Mouse (Mus musculus) kidney, postnatal 0 days (tissue): ENCODE results near the gene Ikzf1. TPM values are rescaled to one million over a fixed set of nuclear protein-coding genes. Genes with fewer than 3 reads are reported as not detected.

Experiments used
- ATAC-seq: fragments of 200-750 bp; cut with Nextera tagmentation; replicated peaks from 2 replicates; pipeline ENCODE4 v1.8.0; 2017; ENCODE audit warnings: low read depth, moderate number of reproducible peaks, moderate TSS enrichment, moderate library complexity; ENCODE audit not compliant: low FRiP score
- DNase-seq: peaks from one replicate; pipeline ENCODE4 v3.0.0-alpha.2; 2016; ENCODE audit warnings: low spot score
- H3K27ac ChIP-seq: fragments of 300-500 bp; sonication (generic); 2 replicates; pipeline ENCODE4 v1.5.1; 2014; ENCODE audit warnings: mild to moderate bottlenecking
- H3K27me3 ChIP-seq: fragments of 300-500 bp; sonication (generic); 2 replicates; pipeline ENCODE4 v1.6.1; 2014; ENCODE audit warnings: low read length, mixed read lengths; ENCODE audit not compliant: insufficient read depth
- H3K36me3 ChIP-seq: fragments of 300-500 bp; sonication (generic); 2 replicates; pipeline ENCODE4 v1.6.1; 2014; ENCODE audit warnings: low read length, mixed read lengths; ENCODE audit not compliant: insufficient read depth
- H3K4me1 ChIP-seq: fragments of 300-500 bp; sonication (generic); replicated peaks from 2 replicates; pipeline ENCODE4 v1.6.1; 2014; ENCODE audit warnings: antibody characterized with exemption, low read length, mixed read lengths; ENCODE audit not compliant: insufficient read depth
- H3K4me2 ChIP-seq: fragments of 300-500 bp; sonication (generic); 2 replicates; pipeline ENCODE4 v1.6.1; 2014; ENCODE audit warnings: mild to moderate bottlenecking, low read length, moderate library complexity, mixed read lengths
- H3K4me3 ChIP-seq: fragments of 300-500 bp; sonication (generic); replicated peaks from 2 replicates; pipeline ENCODE4 v1.5.1; 2014; ENCODE audit warnings: low read depth, low read length
- H3K9ac ChIP-seq: fragments of 300-500 bp; sonication (generic); 2 replicates; pipeline ENCODE4 v1.6.1; 2014; ENCODE audit warnings: low read depth, low read length
- H3K9me3 ChIP-seq: fragments of 300-500 bp; sonication (generic); replicated peaks from 2 replicates; pipeline ENCODE4 v1.6.1; 2016; ENCODE audit warnings: low read length, inconsistent platforms, mixed read lengths
- CTCF ChIP-seq: IDR thresholded peaks from 2 replicates; pipeline ENCODE4 v1.5.1; 2016; ENCODE audit warnings: antibody characterized with exemption, low read depth, mild to moderate bottlenecking, moderate library complexity
- WGBS: fragments of 180-500 bp; shearing (Covaris S2); extraction: QIAGEN DNeasy Blood & Tissue Kit; methylation state at CpG from one replicate; pipeline ENCODE4 v1.1.7; 2014; 5-methylcytosine and 5-hydroxymethylcytosine counted together
- polyA plus RNA-seq: library from polyadenylated mRNA; unstranded; fragments of >200 nt; fragmentation: Nextera tagmentation; extraction: Ambion mirVana; gene quantifications from 2 replicates; pipeline ENCODE4 v1.2.1, GENCODE M21; 2015

The Ikzf1 gene
- polyA plus RNA-seq, 1 experiment from 2014 or later = 0.63 TPM

DNA sequence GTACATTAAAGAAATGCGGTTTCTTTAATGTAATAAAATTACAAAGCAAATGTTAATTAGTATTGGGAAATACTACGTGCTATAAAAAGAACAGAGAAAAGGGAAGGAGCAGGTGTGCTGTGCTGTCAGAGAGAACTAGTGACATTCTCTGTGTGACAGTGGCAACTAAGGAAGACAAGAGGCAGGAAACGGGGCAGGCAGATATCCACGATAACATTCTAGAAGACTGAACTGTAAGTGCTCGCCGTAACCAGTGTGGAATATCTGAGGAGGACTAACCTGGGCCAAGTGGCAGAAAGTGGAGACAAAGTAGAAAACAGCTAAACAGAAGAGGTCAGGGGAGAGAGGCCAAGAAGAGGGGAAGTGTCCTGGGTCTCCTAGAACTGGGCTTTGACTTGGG is 5.8 kb upstream of the Ikzf1 start:
- Histone ChIP-seq H3K4me2 (no peak overlapping the region), H3K9me3 (no peaks in the 10 kb centered on the region), H3K9ac (no peak overlapping the region), H3K36me3 (no peaks in the 10 kb centered on the region), H3K27me3 (no peaks in the 10 kb centered on the region), H3K4me1 (no peaks in the 10 kb centered on the region), H3K4me3 (no peak overlapping the region), H3K27ac (no peak overlapping the region)
- TF ChIP-seq CTCF = no peak
- ATAC-seq (no peak), DNase-seq (no peak)
- 71% methylated on average over 6 of the region's 6 CpGs for WGBS

GRCm38 (mm10) chr11:11684056-11684929 is 510 bp upstream of the Ikzf1 start:
- Histone ChIP-seq H3K27ac (no peak overlapping the region), H3K4me2 (no peak overlapping the region), H3K4me3 (no peak overlapping the region), H3K27me3 (peaks cover 26% of the 10 kb centered on the region), H3K36me3 (no peaks in the 10 kb centered on the region), H3K9ac (no peak overlapping the region), H3K9me3 (no peaks in the 10 kb centered on the region), H3K4me1 (peaks cover 7% of the 10 kb centered on the region; the same call in 1 of the 2 replicates)
- ATAC-seq (no peak), DNase-seq (no peak)
- 68% methylated on average over 9 of the region's 9 CpGs for WGBS
- no peak for TF ChIP-seq CTCF

DNA sequence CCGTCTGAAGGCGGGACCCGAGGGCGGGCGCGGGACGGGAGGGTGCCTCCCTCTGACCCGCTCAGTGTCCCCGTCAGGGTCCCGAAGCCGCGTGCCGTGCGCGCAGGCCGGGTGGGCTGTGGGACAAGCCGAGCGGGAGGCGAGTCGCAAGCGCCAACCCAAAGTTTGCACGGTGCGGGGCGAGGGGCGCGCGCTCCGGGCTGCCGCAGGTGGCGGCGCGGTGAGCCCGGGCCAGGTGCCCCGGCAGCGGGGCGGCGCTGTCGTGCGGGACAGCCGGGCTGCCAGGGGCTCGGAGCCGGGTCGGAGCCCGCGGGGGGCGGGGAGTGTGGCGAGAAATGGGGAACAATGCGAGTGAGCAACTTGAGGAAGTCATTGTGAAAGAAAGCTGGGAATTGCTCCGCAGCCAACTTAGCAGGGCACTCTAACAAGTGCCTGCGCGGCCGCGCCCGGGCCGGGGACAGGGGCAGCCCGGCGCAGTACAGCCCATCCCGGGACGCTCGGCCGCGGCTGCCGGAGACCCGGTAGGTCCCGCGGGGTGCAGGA is 1.1 kb downstream of the Ikzf1 start:
- whole genome bisulfite sequencing = under 1% methylated on average over 65 of the region's 66 CpGs
- peak overlapping the region; percentile 63 for H3K4me3 ChIP-seq
- H3K9me3 ChIP-seq = no peaks in the 10 kb centered on the region
- peak overlapping the region; percentile 99 for H3K4me2 ChIP-seq
- no peaks in the 10 kb centered on the region for H3K36me3 ChIP-seq
- peak; percentile 60 for ATAC-seq
- TF ChIP-seq CTCF = no peak
- peak; percentile 22 for DNase-seq
- peaks cover 26% of the 10 kb centered on the region for H3K27me3 ChIP-seq
- H3K9ac ChIP-seq = peak overlapping the region; percentile 47
- H3K27ac ChIP-seq = no peak overlapping the region
- H3K4me1 ChIP-seq = peaks cover 7% of the 10 kb centered on the region; the same call in 1 of the 2 replicates

GRCm38 (mm10) chr11:11686569-11687051 is 1.8 kb downstream of the Ikzf1 start:
- no peak overlapping the region for H3K9ac ChIP-seq
- H3K4me1 ChIP-seq = peaks cover 7% of the 10 kb centered on the region; the same call in 1 of the 2 replicates
- 14% methylated on average over 16 of the region's 16 CpGs for WGBS
- no peaks in the 10 kb centered on the region for H3K36me3 ChIP-seq
- peaks cover 26% of the 10 kb centered on the region for H3K27me3 ChIP-seq
- no peaks in the 10 kb centered on the region for H3K9me3 ChIP-seq
- DNase-seq = no peak
- H3K4me3 ChIP-seq = peak overlapping the region; percentile 63
- ATAC-seq = no peak
- H3K4me2 ChIP-seq = peak overlapping the region; percentile 99
- TF ChIP-seq CTCF = no peak
- no peak overlapping the region for H3K27ac ChIP-seq

DNA sequence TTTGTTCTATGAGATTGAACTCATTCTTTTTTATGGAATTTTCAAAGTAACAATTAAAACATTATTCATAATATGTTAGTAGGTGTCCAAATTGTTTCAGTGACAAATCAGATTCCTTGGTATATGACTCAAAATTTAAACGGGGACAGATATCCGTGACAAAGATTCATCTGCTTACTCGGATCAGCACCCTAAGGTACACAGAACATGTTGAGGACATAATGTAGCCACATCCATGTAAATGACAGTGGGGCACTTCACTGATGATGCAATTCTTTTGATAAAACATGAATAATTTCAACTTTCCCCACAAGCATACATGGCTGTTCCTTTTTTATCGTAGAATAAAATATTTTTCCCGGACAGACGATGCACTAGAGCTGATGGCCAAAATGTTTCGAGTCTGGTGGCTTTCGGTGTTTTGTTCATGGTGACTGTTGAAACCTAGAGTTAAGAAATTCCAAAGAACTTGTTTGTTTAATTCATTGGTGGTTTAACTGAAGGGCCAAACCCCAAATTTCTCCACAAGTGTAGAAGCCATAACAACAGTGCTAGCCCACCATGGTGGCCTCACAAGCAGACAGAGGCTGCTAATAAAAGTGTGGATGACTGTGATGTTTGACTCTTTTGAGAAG is 2.9 kb downstream of the Ikzf1 start:
- peaks cover 7% of the 10 kb centered on the region; the same call in 1 of the 2 replicates for H3K4me1 ChIP-seq
- no peak overlapping the region for H3K9ac ChIP-seq
- ATAC-seq (no peak), DNase-seq (no peak)
- no peak overlapping the region for H3K4me2 ChIP-seq
- no peaks in the 10 kb centered on the region for H3K36me3 ChIP-seq
- no peak for TF ChIP-seq CTCF
- H3K4me3 ChIP-seq = no peak overlapping the region
- no peaks in the 10 kb centered on the region for H3K9me3 ChIP-seq
- H3K27ac ChIP-seq = no peak overlapping the region
- 90% methylated on average over 8 of the region's 8 CpGs for WGBS
- H3K27me3 ChIP-seq = peaks cover 26% of the 10 kb centered on the region

DNA sequence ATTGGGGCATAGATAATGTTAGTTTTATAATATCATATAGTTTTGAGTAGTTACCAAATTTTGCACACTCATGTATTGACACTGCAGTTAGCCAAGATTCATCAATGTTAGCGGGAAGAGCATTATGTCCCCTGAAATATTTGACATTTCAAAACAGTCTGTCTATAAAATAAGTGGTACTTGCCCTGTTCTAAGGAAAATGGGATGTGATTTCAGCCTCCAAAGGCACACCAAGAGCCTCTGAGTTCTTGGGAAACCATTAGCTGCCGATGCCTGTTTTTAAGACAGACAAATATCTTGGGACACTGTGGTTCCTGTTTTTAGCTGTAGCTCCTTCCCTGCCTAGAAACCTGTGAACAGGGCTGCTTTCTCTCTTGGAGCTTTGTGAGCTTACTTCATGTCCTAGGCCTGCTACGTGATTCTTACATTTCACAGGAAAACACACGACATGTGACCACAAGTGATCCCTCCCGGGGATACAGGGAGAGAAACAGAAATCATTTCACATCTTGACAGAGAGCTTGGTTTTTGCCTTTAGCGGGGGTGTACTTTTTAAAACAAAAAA is 4.0 kb downstream of the Ikzf1 start:
- TF ChIP-seq CTCF = no peak
- Histone ChIP-seq H3K4me2 (no peak overlapping the region), H3K4me1 (peaks cover 7% of the 10 kb centered on the region; the same call in 1 of the 2 replicates), H3K9me3 (no peaks in the 10 kb centered on the region), H3K27ac (no peak overlapping the region), H3K36me3 (no peaks in the 10 kb centered on the region), H3K9ac (no peak overlapping the region), H3K27me3 (peaks cover 26% of the 10 kb centered on the region), H3K4me3 (no peak overlapping the region)
- ATAC-seq = no peak
- 71% methylated on average over 6 of the region's 6 CpGs for whole genome bisulfite sequencing
- DNase-seq = no peak
